In genomic region chr17:27621161-27621560, GRCm38 (mm10) we compare ENCODE assay signal across 9 mouse cellular contexts. TPM values are rescaled to one million over a fixed set of nuclear protein-coding genes. Genes with fewer than 3 reads are reported as not detected.
DNase-seq lines count a peak whose midpoint lies in the region; ATAC-seq and TF ChIP-seq lines count a peak whose summit lies in the region.
"Had no signal": no experiment of that assay in that cellular context is flagged by ENCODE, and none has a peak within 500 bp of the region (broad histone marks: within the 10 kb centered on the region; RNA-seq: fewer than 3 reads in every experiment).

No protein-coding gene starts in this region.

- 48% methylated on average over 8 of the region's 8 CpGs for WGBS in heart, embryonic 10.5 days
- 25% methylated on average over 8 of the region's 8 CpGs for WGBS in heart, postnatal 0 days
- 50% methylated on average over 8 of the region's 8 CpGs for WGBS in macrophage (ENCODE audit: missing documents)

- peak overlapping the region; percentile 4; the same call in 1 of the 2 replicates for H3K27ac ChIP-seq in heart, embryonic 10.5 days
- H3K27ac ChIP-seq in heart, postnatal 0 days (ENCODE audit: low read depth): peak overlapping the region; percentile 95
- peak overlapping the region; percentile 47; the same call in 1 of the 2 replicates for H3K27ac ChIP-seq in macrophage

- peak overlapping the region; percentile 69 for H3K4me2 ChIP-seq in heart, postnatal 0 days (ENCODE audit: low read depth, low read length)

- peak overlapping the region; percentile 99 for H3K4me3 ChIP-seq in heart, embryonic 10.5 days
- H3K4me3 ChIP-seq in heart, postnatal 0 days (ENCODE audit: low read depth, low read length): peak overlapping the region; percentile 94
- peak overlapping the region; percentile 52 for H3K4me3 ChIP-seq in macrophage (ENCODE audit: inconsistent target)

- H3K4me1 ChIP-seq in heart, embryonic 10.5 days: peaks cover 46% of the 10 kb centered on the region
- peaks cover 31% of the 10 kb centered on the region for H3K4me1 ChIP-seq in heart, postnatal 0 days (ENCODE audit: control insufficient read depth, insufficient read depth)

- H3K27me3 ChIP-seq in heart, embryonic 10.5 days (ENCODE audit: insufficient read depth, poor library complexity, severe bottlenecking): no peaks in the 10 kb centered on the region
- no peaks in the 10 kb centered on the region for H3K27me3 ChIP-seq in heart, postnatal 0 days (ENCODE audit: control insufficient read depth, insufficient read depth, low read length)

- no peak for ATAC-seq in heart, postnatal 0 days (ENCODE audit: insufficient read depth, low read depth)
- ATAC-seq in megakaryocyte-erythroid progenitor cell, adult 5-6 weeks (replicated peaks; ENCODE audit: low FRiP score, low TSS enrichment, poor library complexity, severe bottlenecking): no peak

- H3K9ac ChIP-seq in heart, postnatal 0 days (replicated peaks; ENCODE audit: low read depth, low read length): peak overlapping the region; percentile 89

- no peak for TF ChIP-seq EP300 in heart, postnatal 0 days (IDR thresholded peaks at IDR 0.05; ENCODE audit: low read depth)

- intact Hi-C loops in heart, postnatal 25 days (cut with DNase I): loop anchor here (2.0 to 5.0 kb wide), 2 partner anchors 16 to 34 kb away; no protein-coding TSS in a partner anchor

- H3K9me3 ChIP-seq in heart, embryonic 10.5 days: peaks cover 8% of the 10 kb centered on the region
- H3K9me3 ChIP-seq in heart, postnatal 0 days (replicated peaks; ENCODE audit: control insufficient read depth, low read length): no peaks in the 10 kb centered on the region

- peaks cover 27% of the 10 kb centered on the region for H3K36me3 ChIP-seq in heart, embryonic 10.5 days
- 0 out of 2 replicates have a peak, but pooled peaks cover 4% of the 10 kb centered on the region for H3K36me3 ChIP-seq in heart, postnatal 0 days (replicated peaks; ENCODE audit: control insufficient read depth, insufficient read depth, low read length)
- H3K36me3 ChIP-seq in macrophage (ENCODE audit: inconsistent target): no peaks in the 10 kb centered on the region

- TF ChIP-seq CTCF in heart, postnatal 0 days (IDR thresholded peaks at IDR 0.05; ENCODE audit: low read depth): no peak

- DNase-seq in heart, embryonic 10.5 days (ENCODE audit: low spot score): no peak
- DNase-seq in heart, postnatal 25 days (ENCODE audit: low spot score): no peak
- peak; percentile 26 for DNase-seq in Muller cell, postnatal 12 days (ENCODE audit: inconsistent ontology term)
- DNase-seq in heart, postnatal 0 days (ENCODE audit: low spot score): no peak
- no peak for DNase-seq in gastrocnemius, adult 18-20 months (ENCODE audit: low spot score)
- DNase-seq in yolk sac, embryonic 10.5 days (ENCODE audit: low spot score): no peak
- DNase-seq: cerebellum, adult 8-10 months had no signal

- peaks cover 64% of the 10 kb centered on the region for H3K79me2 ChIP-seq in macrophage (ENCODE audit: inconsistent target)

RNA-seq across cellular contexts. Expression of gene Nudt3, which starts 2.1 kb away (rescaled TPM):
- 89.7 and 107 TPM in 2 replicates for polyA plus RNA-seq in heart, embryonic 10.5 days (2016; fragmentation: Nextera tagmentation; extraction: Ambion mirVana)
- total RNA-seq in heart, postnatal 25 days (2021): 100 to 1,000 TPM; 343 TPM
- total RNA-seq in heart, postnatal 0 days (2014; rRNA removed; ENCODE audit: low replicate concordance): 159 and 184 TPM in 2 replicates
- 139 and 140 TPM in 2 replicates for polyA plus RNA-seq in heart, postnatal 0 days (2015; fragmentation: Nextera tagmentation; extraction: Ambion mirVana)
- 100 to 1,000 TPM in 1 of 26 experiments, 10 to 100 TPM in 25; 10.9 to 103 (median 50.1) TPM for total RNA-seq in macrophage (2018; cell fraction: chromatin; rRNA removed)
- 100 to 1,000 TPM in 1 of 26 experiments, 10 to 100 TPM in 25; 50.5 to 123 (median 72.4) TPM for total RNA-seq in macrophage (2018; cell fraction: cytosol; rRNA removed)
- total RNA-seq in macrophage (2018; cell fraction: nucleus; rRNA removed): 10 to 100 TPM; 21.9 to 97.1 (median 54.8) TPM
- 61.7 to 90.2 TPM (median 74.2 TPM) in 3 replicates for polyA plus RNA-seq in macrophage (2018)
- 100 to 1,000 TPM; 249 to 272 TPM for total RNA-seq in gastrocnemius, adult 18-20 months (2021)
- 78.3 and 78.9 TPM in 2 replicates for total RNA-seq in megakaryocyte-erythroid progenitor cell, adult 5-6 weeks (2014; fragmentation: Nextera tagmentation)
- total RNA-seq in megakaryocyte-erythroid progenitor cell, adult 5-6 weeks (2017): 143 and 144 TPM in 2 replicates

RNA-seq across cellular contexts. Expression of gene RPS10-NUDT3, which starts 13.9 kb away (rescaled TPM):
- not detected in 2 replicates for polyA plus RNA-seq in heart, embryonic 10.5 days (2016; fragmentation: Nextera tagmentation; extraction: Ambion mirVana)
- under 1 TPM in 1 of 2 experiments, not detected in 1; 0.94 TPM for total RNA-seq in heart, postnatal 25 days (2021)
- not detected in 2 replicates for total RNA-seq in heart, postnatal 0 days (2014; rRNA removed; ENCODE audit: low replicate concordance)
- not detected in 2 replicates for polyA plus RNA-seq in heart, postnatal 0 days (2015; fragmentation: Nextera tagmentation; extraction: Ambion mirVana)
- not detected for total RNA-seq in macrophage (2018; cell fraction: chromatin; rRNA removed)
- total RNA-seq in macrophage (2018; cell fraction: cytosol; rRNA removed): under 1 TPM in 2 of 26 experiments, not detected in 24; 0.18 TPM
- not detected for total RNA-seq in macrophage (2018; cell fraction: nucleus; rRNA removed)
- not detected in 3 replicates for polyA plus RNA-seq in macrophage (2018)
- 1 to 10 TPM in 1 of 2 experiments, not detected in 1; 1.5 TPM for total RNA-seq in gastrocnemius, adult 18-20 months (2021)
- not detected in 2 replicates for total RNA-seq in megakaryocyte-erythroid progenitor cell, adult 5-6 weeks (2014; fragmentation: Nextera tagmentation)
- total RNA-seq in megakaryocyte-erythroid progenitor cell, adult 5-6 weeks (2017): not detected in 2 replicates

RNA-seq across cellular contexts. Expression of gene Rps10, which starts 15.3 kb away (rescaled TPM):
- 629 and 734 TPM in 2 replicates for polyA plus RNA-seq in heart, embryonic 10.5 days (2016; fragmentation: Nextera tagmentation; extraction: Ambion mirVana)
- total RNA-seq in heart, postnatal 25 days (2021): 100 to 1,000 TPM; 476 to 516 TPM
- 1,352 and 1,440 TPM in 2 replicates for total RNA-seq in heart, postnatal 0 days (2014; rRNA removed; ENCODE audit: low replicate concordance)
- 486 and 524 TPM in 2 replicates for polyA plus RNA-seq in heart, postnatal 0 days (2015; fragmentation: Nextera tagmentation; extraction: Ambion mirVana)
- total RNA-seq in macrophage (2018; cell fraction: chromatin; rRNA removed): 100 to 1,000 TPM in 2 of 26 experiments, 10 to 100 TPM in 24; 28.0 to 259 (median 59.8) TPM
- total RNA-seq in macrophage (2018; cell fraction: cytosol; rRNA removed): 1,000 to 10,000 TPM in 9 of 26 experiments, 100 to 1,000 TPM in 17; 632 to 1,265 (median 825) TPM
- 100 to 1,000 TPM in 20 of 26 experiments, 10 to 100 TPM in 6; 77.4 to 202 (median 121) TPM for total RNA-seq in macrophage (2018; cell fraction: nucleus; rRNA removed)
- 766 to 1,638 TPM (median 1,627 TPM) in 3 replicates for polyA plus RNA-seq in macrophage (2018)
- total RNA-seq in gastrocnemius, adult 18-20 months (2021): 100 to 1,000 TPM; 400 to 411 TPM
- total RNA-seq in megakaryocyte-erythroid progenitor cell, adult 5-6 weeks (2014; fragmentation: Nextera tagmentation): 2,733 and 3,098 TPM in 2 replicates
- 2,912 and 3,218 TPM in 2 replicates for total RNA-seq in megakaryocyte-erythroid progenitor cell, adult 5-6 weeks (2017)

RNA-seq across cellular contexts. Expression of gene Pacsin1, which starts 34.1 kb away (rescaled TPM):
- 2.1 and 3.3 TPM in 2 replicates for polyA plus RNA-seq in heart, embryonic 10.5 days (2016; fragmentation: Nextera tagmentation; extraction: Ambion mirVana)
- under 1 TPM; 0.25 to 0.62 TPM for total RNA-seq in heart, postnatal 25 days (2021)
- total RNA-seq in heart, postnatal 0 days (2014; rRNA removed; ENCODE audit: low replicate concordance): not detected in 2 replicates
- 0.04 and 0.32 TPM in 2 replicates for polyA plus RNA-seq in heart, postnatal 0 days (2015; fragmentation: Nextera tagmentation; extraction: Ambion mirVana)
- not detected for total RNA-seq in macrophage (2018; cell fraction: chromatin; rRNA removed)
- total RNA-seq in macrophage (2018; cell fraction: cytosol; rRNA removed): under 1 TPM in 22 of 26 experiments, not detected in 4; 0.03 to 0.36 (median 0.12) TPM
- total RNA-seq in macrophage (2018; cell fraction: nucleus; rRNA removed): 1 to 10 TPM in 1 of 26 experiments, under 1 TPM in 12, not detected in 13; 0.16 to 1.1 (median 0.31) TPM
- 0.14 to 0.20 TPM in 2 of 3 replicates, not detected in the other for polyA plus RNA-seq in macrophage (2018)
- total RNA-seq in gastrocnemius, adult 18-20 months (2021): under 1 TPM in 1 of 2 experiments, not detected in 1; 0.33 TPM
- total RNA-seq in megakaryocyte-erythroid progenitor cell, adult 5-6 weeks (2014; fragmentation: Nextera tagmentation): 0.64 TPM in 1 of 2 replicates, not detected in the other
- 0.11 TPM in 1 of 2 replicates, not detected in the other for total RNA-seq in megakaryocyte-erythroid progenitor cell, adult 5-6 weeks (2017)

RNA-seq across cellular contexts. Expression of gene AI413582, which starts 55.6 kb away (rescaled TPM):
- 19.7 and 21.0 TPM in 2 replicates for polyA plus RNA-seq in heart, embryonic 10.5 days (2016; fragmentation: Nextera tagmentation; extraction: Ambion mirVana)
- 1 to 10 TPM; 7.3 to 7.7 TPM for total RNA-seq in heart, postnatal 25 days (2021)
- 11.1 and 13.4 TPM in 2 replicates for total RNA-seq in heart, postnatal 0 days (2014; rRNA removed; ENCODE audit: low replicate concordance)
- 18.5 and 20.1 TPM in 2 replicates for polyA plus RNA-seq in heart, postnatal 0 days (2015; fragmentation: Nextera tagmentation; extraction: Ambion mirVana)
- total RNA-seq in macrophage (2018; cell fraction: chromatin; rRNA removed): 10 to 100 TPM; 10.6 to 63.5 (median 31.3) TPM
- 100 to 1,000 TPM in 22 of 26 experiments, 10 to 100 TPM in 4; 81.5 to 158 (median 121) TPM for total RNA-seq in macrophage (2018; cell fraction: cytosol; rRNA removed)
- total RNA-seq in macrophage (2018; cell fraction: nucleus; rRNA removed): 10 to 100 TPM; 19.4 to 92.0 (median 44.1) TPM
- polyA plus RNA-seq in macrophage (2018): 42.9 to 137 TPM (median 117 TPM) in 3 replicates
- total RNA-seq in gastrocnemius, adult 18-20 months (2021): 1 to 10 TPM; 2.8 to 4.0 TPM
- 14.3 and 20.0 TPM in 2 replicates for total RNA-seq in megakaryocyte-erythroid progenitor cell, adult 5-6 weeks (2014; fragmentation: Nextera tagmentation)
- 7.0 and 8.7 TPM in 2 replicates for total RNA-seq in megakaryocyte-erythroid progenitor cell, adult 5-6 weeks (2017)

Comparison
In these comparisons a context has a peak if more than half of its experiments do, and no peak if none do; other contexts are left out.
1. H3K27ac ChIP-seq: peak in every context shown above with its lines; median percentile 95 in heart, postnatal 0 days; 47 in macrophage; 4 in heart, embryonic 10.5 days.